Mouse (Mus musculus): ENCODE data around the gene Slc44a1. TPM values are rescaled to one million over a fixed set of nuclear protein-coding genes. Genes with fewer than 3 reads are reported as not detected.

The Slc44a1 gene
- polyA plus RNA-seq, 2 experiments from 2014 or later: 3.9 to 4.0 TPM

GRCm38 (mm10) chr4:53431585-53432234 is 8.5 kb upstream of the Slc44a1 start:
- no peak for ATAC-seq

DNA sequence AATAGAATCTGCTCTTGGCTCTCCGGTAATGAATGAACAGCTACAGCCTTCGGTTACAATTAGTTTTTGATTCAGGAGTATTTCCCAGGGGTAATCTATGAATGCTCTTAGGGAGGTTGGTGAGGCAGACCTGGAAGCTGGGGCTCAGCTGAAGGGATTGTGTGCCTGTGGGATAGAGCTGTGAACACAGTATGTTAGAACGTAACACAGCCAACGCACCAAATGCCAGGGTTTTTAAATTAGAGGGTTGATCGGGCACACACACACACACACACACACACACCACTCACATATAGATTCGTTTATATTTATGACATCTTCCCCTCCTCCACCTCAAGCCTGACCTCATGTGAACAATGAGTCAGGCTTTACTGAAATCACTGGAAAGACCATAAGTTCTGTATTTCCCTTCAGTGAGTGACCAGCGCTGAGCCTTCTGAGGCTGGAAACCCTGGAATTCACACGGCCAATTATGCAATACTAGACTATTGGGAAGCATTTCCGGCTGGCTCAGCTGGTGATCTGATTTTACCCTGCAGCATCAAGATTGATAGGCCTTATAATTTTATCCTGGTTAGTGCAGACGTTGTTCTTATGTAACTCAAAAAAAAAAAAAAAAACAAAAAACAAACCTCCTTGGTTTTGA is 3.0 kb upstream of the Slc44a1 start:
- ATAC-seq: no peak

- no peak for ATAC-seq
These were observed 1.8 kb upstream of the Slc44a1 start for GRCm38 (mm10) chr4:53438386-53438785.

DNA sequence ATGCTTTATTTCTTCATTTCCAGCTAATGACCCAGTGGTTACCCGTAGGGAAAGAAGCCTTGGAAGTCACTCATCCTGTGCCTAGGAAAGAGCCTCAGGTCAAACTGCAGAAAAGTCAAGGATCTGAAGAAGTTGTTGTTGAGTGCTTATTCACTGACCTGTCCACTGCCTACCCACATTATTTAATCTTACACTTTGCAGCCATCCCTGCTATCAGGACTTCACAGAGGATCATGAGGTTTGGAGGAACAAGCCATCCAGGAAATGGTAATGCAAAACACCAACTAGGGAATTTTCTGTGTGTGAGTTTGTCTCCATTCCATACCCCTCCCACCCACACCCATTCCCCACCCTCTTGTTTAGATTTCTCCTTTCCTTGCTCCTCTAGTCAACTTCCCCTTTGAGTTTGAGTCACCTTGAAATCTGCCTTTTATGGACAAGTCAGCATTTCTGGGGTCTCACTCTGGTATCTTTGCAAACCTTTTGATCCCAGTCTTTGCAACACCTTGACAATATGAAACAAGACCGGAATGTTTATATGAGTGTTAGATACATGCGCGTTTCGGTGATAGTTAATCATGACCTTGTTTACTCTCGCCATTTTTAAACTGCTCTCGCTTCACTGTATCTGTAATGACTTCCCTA is 1.3 kb upstream of the Slc44a1 start:
- no peak for ATAC-seq

DNA sequence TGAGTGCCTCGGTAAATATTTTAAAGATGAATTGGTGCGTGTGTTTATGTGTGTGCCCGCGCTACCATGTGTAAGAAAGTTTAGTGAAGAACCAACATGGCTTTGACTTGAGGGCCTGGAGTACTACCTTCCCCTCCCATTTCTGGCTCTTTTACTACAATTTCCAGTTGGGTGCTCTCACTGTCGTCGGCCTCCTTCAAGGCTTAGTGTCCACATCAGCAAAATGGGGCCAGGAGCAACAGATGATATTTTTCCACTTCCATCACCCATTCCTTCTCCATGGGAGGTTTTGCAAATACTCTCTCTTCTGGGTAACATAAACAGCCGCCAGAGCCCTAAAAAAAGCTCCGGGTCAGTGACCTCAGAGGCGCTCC is 590 bp upstream of the Slc44a1 start:
- ATAC-seq: no peak

DNA sequence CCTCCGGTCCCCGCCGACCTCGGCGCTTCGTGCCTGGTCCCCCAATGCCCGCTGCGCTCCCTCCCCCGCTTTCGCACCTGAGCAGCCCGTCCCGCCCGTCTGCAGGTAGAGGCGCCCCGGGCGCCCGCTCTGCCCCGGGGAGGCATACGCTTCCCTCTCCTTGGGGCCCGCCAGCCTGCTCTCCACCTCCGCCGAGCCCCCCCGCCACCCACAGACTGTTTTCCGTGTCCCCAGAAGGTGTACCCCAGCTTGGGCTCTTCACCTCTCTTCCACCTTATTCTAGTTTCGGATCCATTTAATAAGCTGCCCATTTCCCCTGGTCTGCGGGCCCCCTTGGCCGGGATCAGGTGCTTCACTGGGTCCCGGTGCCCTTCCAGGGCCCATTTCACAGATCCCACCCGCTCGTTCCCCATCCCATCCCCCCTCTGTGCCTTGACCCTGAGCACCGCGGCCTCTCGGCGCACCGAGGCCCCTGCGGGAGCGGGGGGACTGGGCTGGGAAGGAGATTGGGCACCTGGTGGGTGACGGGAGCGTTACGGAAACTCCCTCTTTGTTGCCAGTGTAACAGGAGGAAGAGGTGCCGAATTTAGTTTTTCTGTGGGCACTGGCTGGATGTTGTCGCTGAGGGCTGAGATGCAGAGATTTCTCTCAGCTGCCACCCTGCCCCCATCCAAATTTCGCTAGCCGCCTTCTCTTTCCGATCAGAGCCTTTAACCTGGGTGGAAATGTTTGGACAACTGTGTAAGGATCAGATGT is 781 bp downstream of the Slc44a1 start:
- ATAC-seq: peak; percentile 29

DNA sequence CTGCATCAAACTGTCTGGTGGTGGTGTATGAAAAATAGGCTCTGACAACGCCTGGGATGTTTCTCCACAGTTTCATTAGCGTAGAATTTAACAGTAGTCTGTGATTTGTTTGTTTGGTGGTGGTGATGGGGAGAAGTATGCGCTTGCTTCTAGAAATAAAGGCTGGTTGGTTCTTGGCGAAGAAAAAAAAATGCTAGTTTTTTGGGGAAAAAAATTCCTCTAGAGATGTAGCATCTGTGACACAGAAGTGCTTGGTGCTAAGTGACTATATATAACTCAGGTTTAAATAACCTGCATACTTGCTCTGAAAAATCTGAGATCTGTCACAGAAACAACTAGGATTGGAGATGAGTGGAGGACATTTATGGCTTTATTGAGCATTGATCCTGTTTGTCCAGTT is 1.5 kb downstream of the Slc44a1 start:
- no peak for ATAC-seq

- no peak for ATAC-seq
These were observed 6.0 kb downstream of the Slc44a1 start for GRCm38 (mm10) chr4:53446216-53446615.

DNA sequence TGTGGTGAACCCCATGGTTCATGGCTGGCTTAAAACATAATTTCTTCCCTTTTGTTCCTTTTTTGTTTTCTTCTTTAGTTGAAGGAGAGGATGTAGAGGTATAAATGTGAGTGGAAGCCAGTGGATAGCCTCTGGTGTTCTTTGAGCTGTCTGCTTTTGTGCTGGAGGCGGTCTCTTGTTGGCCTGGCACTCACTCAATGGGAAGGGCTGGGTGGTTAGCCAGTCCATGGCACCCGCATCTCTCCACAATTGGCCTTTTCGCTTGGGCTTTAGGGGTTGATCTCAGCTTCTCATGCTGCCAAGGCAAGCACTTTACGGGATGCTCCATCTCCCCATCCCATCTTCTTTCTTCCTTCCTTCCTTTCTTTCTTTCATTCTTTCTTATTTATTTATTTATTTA is 7.6 kb downstream of the Slc44a1 start:
- ATAC-seq: no peak

- no peak for ATAC-seq
These were observed 10.5 kb downstream of the Slc44a1 start for GRCm38 (mm10) chr4:53450736-53451135.

DNA sequence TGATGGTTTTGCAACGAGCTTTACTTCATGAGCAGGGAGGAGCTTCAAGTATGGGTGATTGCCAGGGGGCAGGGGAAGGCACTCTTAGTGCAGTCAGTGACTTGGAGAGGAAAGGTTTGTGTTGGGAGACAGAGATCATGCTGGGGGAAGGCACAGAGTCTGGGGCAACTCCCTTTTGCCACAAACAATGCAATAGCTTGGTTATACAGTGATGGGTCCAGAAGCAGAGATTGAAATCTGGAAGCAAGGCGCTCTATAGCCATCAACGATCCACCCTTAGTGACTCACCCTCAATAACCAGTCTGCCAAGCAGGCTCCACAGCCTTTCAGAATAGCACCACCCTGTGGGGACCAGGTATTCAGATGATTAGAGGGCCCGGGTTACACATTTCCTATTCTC is 11.7 kb downstream of the Slc44a1 start:
- ATAC-seq: no peak

GRCm38 (mm10) chr4:53452457-53452856 is 12.2 kb downstream of the Slc44a1 start:
- ATAC-seq: no peak

- no peak for ATAC-seq
These were observed 13.0 kb downstream of the Slc44a1 start for GRCm38 (mm10) chr4:53452976-53453889.

GRCm38 (mm10) chr4:53455885-53456284 is 15.7 kb downstream of the Slc44a1 start:
- no peak for ATAC-seq

DNA sequence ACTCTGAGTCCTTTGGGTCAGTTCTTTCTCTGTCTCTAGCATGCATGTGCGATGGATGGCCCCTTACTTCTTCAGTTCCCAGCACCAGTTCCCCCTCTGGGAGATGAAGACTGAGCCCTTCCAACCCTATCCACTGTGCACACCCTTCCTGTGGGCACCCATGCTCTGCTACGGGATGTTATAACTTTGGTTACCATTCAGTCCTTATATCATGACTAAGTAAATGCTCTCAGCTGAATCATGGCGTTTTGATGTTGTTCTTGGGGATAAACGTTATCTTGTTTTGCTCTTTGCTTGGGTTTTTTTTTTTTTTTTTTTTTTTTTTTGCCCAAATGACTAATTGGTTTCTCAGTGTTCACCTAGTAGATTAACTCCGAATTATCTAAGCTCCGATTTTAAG is 16.4 kb downstream of the Slc44a1 start:
- ATAC-seq: no peak

DNA sequence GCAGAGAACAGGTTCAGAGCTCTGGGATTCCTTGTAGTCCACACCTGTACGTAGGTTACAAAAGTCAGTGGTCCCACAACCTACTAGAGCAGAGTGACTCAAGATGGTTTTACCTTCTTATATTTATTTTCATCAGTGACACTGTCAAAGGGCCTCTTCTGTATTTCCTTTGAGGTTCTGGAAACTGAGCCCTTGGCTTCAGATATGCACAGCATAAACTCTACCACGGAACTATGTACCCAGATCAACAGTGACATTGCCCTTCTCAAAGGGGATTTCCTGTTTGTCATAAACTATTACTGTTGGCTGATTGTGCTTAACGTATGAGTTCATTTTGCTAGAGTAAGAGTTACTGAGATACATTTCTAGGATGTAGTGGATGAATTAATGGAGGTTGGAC is 18.3 kb downstream of the Slc44a1 start:
- peak; percentile 43 for ATAC-seq

DNA sequence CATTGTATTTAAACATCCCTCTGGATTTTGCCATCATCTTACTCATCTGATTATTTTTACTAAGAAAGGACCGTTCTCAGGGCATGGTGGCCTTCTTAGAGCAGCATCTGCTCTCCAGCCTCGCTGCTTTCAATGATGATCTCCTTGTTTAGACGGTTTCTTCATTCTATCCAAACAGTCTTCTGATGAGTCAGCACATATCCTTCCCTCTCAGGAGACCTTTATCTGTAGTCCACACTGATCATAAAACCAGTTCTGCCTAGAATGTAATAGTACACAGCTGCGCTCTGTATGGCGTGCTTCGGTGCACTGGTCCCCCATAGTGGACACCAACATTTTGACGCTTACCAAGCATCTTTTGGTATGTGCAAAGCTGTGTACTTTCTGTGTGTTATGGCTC is 19.5 kb downstream of the Slc44a1 start:
- ATAC-seq: no peak

- no peak for ATAC-seq
These were observed 20.8 kb downstream of the Slc44a1 start for GRCm38 (mm10) chr4:53461026-53461425.

DNA sequence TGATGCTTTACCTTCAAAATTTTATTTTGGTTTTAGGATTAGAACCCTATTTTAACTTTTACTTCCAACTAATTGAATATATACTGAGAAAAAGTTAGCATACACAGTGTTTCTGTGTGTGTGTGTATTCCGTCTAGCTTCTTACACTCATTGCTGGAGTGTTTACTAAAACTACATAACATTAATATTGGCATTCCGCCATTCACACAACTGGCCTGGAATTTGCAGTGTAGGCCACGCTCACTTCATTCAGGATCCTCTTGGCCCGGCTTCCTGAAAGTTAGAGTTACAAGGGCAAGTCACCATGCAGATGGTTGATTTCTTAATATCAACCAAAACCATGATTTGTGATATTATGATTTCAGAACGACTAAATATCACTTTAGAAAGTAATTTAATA is 21.9 kb downstream of the Slc44a1 start:
- no peak for ATAC-seq

- ATAC-seq: no peak
These were observed 22.5 kb downstream of the Slc44a1 start for GRCm38 (mm10) chr4:53462505-53463251.

DNA sequence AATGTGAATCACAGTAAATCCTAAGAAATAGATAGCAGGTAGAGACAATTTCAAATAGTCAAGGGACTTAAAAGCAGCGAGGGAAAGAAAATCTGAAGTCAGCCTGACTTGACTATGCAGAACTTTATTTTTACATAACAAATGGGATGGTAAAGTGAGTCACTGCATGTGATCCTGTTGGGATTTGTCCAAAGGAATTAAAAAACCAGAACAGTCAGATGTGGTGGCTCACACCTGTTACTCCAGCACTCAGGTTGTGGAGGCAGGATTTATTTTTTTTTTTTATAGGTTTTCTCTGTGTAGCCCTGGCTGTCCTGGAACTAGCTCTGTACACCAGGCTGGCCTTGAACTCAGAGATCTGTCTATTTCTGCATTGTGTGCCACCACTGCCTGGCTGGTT is 25.7 kb downstream of the Slc44a1 start:
- ATAC-seq: no peak

- no peak for ATAC-seq
These were observed 28.8 kb downstream of the Slc44a1 start for GRCm38 (mm10) chr4:53469007-53469406.

Measured in activated CD4-positive, CD25-positive, alpha-beta regulatory T cell, adult 4 months (primary cell).